Mouse (Mus musculus): Measurements from ENCODE around the gene Cldnd2.

Gene Cldnd2

DNA sequence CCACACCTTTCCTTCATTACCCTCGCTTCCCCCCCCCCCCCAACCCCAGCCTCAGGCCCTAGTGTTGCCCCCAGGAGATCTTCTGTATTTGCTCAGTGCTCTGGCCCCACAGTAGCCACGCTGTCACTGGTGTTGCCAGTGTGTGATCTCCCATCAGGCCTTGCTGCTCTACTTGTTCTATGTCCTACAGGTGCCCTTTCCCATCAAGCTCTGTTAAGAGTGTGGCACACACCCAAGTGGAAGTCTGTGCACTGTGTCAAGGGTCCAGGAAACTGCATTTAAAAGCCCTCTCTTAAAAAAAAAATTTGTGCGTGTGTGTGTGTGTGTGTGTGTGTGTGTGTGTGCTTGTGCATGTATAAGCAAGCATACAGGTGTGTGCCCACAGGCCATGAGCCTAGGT lies 7.7 kb downstream of the Cldnd2 start:
- DNase-seq, result no peak

DNA sequence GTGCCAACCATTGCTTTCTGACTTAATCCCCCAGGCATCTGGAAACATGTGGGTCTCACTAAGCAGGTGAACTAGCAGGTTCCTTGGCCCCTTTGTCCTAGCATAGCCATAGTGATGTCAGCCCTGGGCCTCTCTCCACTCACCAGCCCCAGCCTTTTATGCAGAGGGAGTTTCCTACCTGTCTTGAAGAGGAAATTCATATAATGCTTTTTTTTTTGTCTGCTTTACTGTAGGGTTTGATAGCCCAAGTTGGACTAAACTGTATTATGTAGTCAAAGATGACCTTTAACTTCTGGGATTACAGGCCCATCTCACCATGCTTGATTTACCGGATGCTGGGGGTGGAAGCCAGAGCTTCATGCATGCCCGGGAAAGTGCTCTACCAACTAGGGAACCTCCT lies 9.2 kb downstream of the Cldnd2 start:
- no peak for DNase-seq

DNA sequence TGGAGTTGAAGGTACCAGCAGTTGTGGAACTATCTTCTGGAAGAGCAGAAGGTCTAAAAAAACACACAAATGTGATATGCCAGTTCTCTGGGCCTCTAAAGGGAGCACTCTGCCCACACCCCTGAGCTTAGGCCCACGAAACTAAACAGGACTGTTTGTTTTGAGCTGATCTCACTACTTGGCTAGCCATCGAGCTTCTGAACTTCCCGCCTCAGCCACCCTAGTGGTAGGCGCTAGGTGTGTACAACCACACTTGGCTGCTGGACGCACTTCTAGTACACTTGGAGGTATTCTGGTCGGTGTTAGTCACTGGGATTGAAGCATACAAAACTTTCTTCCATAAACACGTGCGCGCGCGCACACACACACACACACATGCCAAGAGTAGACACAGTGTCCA lies 11.1 kb downstream of the Cldnd2 start:
- DNase-seq, result no peak

DNA sequence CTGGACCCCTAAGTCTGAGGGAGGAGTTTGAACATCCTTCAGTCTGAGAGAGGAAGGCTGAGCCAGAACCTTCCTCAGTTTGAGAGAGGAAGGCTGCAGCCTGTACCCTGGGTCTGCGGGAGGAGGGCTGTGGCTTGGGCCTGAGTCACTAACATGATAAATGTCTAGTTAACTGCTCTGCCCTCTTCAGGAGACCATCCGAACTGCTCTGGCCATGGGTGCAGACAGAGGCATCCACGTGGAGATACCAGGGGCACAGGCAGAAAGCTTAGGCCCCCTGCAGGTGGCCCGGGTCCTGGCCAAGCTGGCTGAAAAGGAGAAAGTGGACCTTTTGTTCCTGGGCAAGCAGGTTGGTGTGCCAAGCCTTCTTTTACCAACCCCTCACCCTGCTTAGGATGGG lies 12.0 kb downstream of the Cldnd2 start:
- no peak for DNase-seq

DNA sequence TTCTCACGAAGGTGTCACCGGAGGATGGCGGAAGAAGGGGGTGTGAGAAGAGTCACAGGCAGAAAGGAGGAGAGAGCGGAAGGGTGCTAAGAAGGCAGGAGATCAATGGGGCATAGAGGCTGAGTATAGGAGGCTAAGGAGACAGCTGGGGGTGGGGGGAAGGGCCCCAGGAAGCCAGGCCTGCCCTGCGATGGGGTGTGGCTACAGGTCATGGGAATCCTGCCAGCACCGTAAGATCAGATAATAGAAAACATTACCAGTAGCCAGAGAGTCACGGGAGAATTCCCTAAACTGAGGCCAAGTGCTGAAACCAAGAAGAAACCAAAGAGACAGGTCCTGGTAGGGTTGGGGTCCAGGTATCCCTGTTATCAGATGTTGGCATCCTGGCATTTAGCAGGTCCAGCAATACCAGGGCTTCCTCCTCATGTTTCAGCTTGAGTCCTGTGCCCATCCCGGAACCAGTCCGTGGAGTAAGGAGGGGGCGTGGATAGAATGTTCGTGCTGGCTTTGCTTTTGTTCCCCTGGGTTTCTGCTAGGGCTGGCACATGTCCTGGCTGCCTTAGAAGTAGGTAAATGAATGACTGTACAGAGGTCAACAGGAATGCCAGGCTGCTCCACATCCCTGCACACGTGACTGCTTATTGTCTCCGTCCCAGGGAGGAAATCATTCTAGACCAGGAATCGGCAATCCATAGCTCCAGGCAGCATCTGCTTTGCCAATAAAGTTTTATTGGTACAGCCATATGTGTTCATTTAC lies 13.2 kb downstream of the Cldnd2 start:
- no peak for DNase-seq

DNA sequence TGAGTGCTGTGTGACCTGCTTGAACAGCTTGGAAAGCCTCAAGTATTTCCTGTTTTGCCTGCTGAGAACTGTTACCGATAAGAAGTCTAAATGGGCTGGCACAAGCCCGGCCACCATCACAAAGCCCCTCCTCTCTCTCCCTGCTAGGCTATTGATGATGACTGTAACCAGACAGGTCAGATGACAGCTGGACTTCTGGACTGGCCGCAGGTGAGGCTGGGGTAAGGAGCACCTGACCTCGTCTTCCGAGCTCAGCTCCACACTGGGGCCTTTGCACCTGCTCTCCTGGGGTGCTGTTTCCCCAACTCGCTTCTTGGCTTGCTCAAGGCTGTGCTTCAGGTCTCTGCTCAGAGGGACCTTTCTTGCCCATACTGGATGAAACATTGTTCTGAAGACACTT lies 13.8 kb downstream of the Cldnd2 start:
- no peak for DNase-seq

DNA sequence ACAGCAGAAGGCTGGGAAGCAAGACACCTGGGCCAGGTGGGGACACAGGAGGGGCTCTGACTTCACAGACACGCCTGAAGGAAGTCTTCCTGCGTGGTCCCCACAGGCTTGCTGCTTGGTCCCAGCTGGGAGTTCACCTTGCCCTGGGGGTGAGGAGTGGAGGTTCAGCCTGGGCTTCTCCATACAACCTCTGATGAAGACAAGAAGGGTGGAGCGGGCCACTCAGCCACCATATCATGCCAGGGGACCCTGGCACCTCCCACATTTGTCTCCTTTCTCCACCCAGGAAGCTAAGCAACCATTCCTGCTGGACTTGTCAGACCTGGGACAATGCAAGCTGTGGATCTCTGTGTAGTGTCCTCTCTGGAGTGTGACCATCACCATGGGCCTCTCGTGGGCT lies 22.3 kb downstream of the Cldnd2 start, which contains the start of gene Vsig10l:
Gene Vsig10l (plus strand): TSS at position 301 of the 400 bp plus-strand sequence.
- no peak for DNase-seq

DNA sequence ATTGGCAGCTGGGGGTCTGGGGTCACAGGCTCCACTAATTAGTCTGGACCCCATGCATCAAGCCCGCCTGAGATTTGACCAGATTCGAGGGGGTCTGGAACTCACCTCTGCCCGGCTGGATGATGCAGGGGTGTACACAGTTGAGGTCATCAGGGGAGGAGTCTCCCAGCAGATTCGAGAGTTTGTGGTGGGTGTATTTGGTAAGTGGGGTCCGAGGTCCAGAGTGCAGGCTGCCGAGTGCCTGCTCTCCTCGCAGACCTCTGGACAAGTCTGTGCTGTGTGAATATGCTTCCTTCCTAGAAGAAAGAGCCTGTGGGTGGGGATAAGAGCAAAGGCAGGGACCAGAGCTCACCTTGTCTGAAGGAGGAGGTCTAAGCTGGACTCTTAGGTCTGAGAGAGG lies 23.4 kb downstream of the Cldnd2 start:
- DNase-seq, result no peak

DNA sequence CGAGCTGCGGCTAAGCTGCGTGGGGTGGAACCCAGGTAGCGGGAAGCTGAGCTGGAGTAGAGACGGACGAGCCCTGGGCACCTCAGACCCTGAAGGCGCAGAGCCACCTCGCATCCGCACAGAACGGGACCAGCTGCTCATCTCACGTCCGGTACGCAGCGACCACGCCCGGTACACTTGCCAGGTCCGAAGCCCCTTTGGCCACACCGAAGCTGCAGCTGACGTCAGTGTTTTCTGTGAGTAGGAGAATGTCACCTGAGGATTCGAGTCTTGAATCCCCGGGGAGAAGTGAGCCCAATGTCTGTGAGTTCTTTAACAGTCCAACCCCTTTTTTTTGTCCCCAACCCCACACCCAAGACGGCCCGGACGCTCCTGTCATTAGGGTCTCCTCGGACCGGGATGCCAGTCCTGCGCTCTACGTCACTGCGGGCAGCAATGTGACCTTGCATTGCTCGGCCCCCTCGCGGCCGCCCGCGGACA lies 24.3 kb downstream of the Cldnd2 start:
- no peak for DNase-seq

DNA sequence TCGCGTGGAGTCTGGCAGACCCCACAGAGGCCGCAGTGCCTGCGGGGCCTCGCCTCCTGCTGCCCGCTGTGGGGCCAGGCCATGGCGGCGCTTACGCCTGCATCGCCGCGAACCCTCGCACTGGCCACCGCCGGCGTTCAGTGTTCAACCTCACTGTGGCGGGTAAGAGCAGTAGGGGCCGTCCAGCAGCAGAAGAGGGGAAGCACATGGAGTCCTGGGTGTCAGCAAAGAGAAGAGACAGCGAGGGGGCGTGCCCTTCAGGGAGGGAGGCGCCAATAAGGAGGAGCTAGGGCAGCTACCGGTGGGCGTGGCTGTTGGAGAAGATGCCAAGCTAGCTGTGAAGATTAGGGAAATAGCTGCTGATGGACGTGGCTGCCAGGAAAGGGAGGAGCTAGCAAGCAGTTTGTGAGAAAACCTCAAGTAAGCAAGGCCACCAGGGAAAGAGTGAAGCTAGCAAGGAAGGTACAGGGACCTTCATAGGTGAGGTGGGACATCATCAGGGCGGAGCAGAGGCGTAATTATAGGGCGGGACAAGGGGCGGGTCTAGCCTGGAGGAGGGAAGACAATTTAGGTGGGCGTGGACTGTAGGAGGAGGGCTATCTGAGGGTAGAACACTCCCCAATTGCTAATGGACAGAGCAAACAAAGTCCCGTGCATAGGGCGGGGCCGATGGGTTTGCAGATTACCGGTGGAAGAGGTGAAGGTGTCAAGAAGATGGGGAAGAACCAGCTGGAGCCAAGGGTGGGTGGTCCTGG lies 24.9 kb downstream of the Cldnd2 start:
- peak; percentile 85 for DNase-seq

DNA sequence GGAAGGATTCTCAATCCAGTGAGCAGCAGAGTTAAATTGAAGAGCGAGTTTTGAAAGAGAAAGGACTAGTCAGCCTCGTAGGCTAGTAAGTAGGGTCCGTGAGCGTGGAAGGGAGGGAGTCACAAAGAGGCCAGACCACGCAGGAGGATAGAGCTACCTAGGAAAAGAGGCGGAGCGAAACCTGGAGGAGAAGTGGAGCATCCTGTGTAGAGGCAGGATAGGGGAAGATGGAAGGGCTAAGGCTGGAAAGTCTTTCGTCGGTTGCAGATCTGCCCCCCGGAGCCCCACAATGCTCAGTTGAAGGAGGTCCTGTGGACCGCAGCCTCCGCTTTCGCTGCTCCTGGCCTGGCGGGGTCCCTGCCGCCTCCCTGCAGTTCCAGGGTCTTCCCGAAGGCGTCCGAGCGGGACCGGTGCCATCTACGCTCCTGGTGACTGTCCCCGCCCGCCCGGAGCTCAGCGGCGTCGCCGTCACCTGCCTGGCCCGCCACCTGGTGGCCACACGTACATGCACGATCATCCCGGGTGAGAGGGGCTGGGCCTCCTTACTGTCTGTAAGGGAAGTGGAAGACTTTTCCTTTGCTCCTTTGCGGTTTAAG lies 25.6 kb downstream of the Cldnd2 start:
- peak; percentile 81 for DNase-seq

DNA sequence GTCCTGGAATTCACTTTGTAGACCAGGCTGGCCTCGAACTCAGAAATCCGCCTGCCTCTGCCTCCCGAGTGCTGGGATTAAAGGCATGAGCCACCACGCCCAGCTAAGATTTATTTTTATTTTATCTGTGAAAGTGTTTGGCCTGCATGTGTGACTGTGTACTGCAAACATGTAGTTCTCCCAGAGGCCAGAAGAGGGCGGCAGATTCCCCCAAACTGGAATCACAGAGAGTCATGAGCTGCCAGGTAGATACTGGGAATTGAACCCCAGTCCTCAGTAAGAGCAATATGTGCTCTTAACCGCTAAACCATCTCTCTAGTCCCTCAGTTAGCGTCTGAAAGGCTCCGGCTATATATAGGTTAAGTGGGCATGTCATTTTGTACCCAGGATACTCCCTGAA lies 29.8 kb downstream of the Cldnd2 start:
- DNase-seq, result no peak

DNA sequence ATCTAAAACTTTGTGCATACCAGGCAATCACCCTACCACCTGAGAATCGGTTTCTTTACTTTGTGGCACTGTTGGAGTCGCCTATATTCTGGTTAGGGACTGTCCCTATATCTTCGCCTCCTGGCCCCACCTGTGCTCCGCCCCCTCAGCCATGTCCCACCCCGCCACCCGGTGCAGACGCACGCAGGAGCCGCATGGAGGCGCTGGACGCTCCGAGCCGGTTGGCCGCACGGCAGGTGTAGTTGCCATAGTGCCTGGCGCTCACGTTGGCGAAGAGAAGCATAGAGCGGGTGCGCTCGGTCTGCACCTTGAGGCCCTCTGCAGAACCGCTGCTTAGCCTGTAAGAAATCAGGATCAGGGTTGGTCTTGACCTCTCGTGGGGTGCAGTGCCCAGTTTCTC lies 35.1 kb downstream of the Cldnd2 start:
- DNase-seq, result no peak

DNA sequence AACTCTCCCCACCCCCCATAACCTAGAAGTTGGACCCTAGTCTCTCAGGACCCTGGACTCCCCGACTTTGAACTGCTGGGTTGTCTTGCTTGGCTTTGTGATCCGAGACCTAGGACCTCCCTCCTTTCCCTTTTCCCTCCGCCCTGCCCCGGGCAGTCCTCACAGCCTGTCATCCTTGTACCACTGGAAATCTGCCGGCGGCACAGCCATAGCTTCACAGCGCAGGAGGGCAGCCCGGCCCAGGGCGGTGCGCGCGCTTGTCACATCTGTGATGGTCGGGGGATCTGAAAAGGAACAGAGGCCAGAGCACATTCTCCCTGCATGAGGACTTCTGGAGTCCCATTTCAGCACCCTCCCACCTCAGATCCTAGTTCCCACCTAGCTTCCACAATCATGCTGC lies 35.8 kb downstream of the Cldnd2 start:
- DNase-seq, result no peak

DNA sequence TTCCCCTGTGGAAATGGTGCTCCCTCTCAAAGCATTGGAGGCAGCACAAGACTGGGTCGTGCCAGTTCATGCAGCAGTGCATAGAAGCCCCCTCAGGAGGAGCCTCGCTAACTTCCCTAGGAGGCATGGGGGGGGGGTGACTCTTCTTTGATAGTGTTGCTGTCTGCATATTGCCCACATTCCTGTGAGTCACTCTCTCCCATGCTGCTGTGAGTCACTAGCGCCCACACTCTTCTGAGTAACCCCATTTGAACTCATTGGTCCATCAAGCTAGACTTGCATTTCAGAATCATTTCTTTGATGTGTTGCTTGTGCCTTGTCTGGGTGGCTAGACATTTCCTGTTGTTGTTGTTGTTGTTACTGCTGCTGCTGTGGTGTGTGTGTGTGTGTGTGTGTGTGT lies 40.6 kb downstream of the Cldnd2 start:
- no peak for DNase-seq

DNA sequence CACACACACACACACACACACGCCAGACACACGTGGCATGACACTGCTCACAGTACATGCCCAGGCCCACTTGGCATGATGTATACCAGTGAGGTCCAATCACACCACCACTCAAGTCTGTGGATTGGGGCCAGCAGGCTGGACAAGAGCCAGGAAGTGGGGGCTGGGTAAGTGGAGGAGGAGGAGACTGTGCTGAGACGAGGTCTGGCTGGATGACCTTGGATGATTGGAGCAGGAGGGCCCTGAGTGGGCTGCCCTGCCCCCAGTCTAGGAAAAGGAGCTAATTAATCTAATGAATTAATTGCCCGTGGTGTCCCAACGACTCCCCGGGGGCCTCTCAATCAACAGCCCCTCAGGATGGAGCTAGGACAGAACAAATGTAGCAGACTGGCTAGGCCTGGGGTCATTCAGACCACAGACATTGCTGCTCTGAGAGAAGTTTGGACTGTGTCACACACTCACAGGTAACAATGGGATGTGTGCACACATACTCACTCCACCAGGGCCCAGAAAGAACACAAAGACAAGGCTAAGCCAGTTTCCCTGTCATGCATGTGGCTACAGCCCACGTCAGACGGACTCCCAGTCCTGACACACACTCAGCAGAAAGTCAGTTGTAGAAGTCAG lies 41.6 kb downstream of the Cldnd2 start:
- no peak for DNase-seq

DNA sequence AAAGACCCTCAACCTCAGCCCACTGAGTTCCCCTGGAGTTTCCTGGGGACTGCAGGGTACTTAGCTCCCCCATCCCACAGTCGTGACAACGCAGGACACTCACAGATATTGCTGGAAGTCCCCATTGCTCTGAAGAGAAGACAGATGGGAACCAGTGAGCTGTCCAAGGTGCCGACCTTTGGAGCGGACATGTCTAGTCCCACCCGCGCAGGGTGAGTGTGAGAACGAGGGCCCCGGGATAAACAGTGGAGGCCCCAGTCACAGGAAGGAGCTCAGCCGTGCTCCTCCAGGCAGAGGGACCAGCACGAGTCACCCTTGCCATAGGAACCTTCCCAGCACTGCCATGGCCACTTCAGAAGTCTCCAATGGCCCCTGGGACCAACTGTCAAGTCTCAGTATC lies 42.7 kb downstream of the Cldnd2 start:
- DNase-seq, result no peak

DNA sequence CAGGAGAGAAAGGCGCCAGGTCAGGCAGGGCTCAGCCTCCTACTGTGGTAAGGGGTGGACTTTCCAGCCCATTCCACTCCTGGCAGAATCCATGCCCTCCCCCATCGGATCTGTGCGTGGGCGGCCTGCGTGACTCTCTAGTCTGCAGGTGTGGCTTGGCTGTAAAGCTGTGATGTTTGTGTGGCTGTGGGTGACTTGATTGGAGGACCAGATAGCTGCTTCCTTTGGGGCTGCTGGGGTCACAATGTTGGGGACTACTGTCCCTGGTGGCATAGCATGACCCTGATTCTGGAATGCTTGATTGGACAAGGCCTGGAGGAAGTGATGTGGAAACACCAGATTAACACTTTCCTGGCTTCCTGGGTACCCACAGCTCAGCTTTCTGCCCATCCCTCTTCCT lies 48.1 kb downstream of the Cldnd2 start:
- peak; percentile 65 for DNase-seq

DNA sequence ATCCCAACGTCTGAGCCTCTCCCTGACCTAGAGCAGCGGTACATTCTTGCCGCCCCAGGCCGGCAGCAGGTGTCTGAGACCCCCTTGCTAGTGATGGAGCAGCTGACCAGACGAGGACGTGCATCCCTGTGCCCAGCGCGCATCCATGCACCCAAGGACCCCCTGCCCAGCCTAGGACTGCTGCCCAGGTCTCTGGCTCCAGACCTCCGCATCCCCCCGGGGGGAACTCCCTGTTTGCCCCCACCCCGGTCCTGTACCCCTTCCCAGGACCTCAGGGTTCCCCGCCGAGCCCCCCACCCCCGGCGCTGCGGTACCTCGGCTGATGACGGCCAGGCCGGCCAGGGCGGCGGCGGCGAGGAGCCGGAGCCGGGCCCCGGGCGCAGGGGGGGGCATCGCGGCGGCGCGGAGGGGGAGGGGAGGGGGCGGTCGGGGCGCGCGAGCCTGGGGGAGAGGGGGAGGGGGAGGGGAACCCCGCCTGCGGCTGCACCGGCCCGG lies 49.1 kb downstream of the Cldnd2 start, which contains the start of gene Iglon5:
Gene Iglon5 (minus strand): TSS at position 445 of the 495 bp plus-strand sequence.
- DNase-seq, result peak; percentile 82

DNA sequence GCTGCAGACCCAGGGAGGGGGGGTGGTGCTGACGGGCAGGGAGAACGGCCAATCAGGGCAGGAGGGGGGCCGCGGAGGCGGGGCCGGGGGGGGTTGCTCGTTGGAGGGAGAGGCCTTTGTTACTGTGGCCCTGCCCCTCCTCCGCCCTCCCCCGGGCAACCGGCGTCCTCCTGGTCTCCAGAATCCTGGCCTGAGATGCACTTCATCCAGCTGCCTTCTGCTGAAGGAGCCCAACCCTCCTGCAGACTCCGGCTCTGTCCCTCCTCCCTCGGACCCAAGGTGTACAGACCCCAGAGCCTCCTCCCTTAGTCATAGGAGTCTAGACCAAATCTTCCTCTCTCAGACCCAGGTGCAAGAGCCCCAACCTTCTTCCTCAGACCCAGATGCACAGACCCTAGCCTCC lies 49.6 kb downstream of the Cldnd2 start:
- peak; percentile 93 for DNase-seq

DNA sequence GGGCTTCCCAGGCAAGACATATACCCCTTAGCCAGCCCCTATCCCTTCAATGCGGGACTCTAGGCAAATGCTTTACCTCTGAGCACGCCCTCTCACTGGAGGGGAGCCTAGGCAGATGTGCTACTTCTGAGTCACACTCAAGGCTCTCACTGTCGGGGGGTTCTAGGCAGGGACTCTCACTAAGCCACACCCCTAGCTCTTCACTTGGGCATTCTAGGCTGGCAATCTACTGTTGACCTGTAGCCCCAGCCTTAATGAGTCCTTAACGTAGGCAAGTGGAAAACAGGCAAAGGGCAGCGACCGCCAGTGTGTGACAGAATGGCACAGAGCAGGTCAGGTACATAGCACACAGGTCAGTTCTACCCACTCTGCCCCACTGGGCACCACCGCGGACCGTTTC lies 50.3 kb downstream of the Cldnd2 start:
- DNase-seq, result peak; percentile 59
